Mouse (Mus musculus) liver, adult 2 months (tissue): ENCODE results near the gene Ak6.

ENCODE experiments used
- CTCF ChIP-seq: fragments of 200-500 bp; IDR thresholded peaks from 2 replicates; pipeline ENCODE4 v1.5.1; 2011; ENCODE audit warnings: low read depth, low read length, control low read depth
- POLR2A ChIP-seq: fragments of 200-500 bp; IDR thresholded peaks from 2 replicates; pipeline ENCODE4 v1.6.1; 2011; ENCODE audit warnings: low read length, control low read depth; ENCODE audit not compliant: insufficient read depth; ENCODE audit errors: extremely low read depth

DNA sequence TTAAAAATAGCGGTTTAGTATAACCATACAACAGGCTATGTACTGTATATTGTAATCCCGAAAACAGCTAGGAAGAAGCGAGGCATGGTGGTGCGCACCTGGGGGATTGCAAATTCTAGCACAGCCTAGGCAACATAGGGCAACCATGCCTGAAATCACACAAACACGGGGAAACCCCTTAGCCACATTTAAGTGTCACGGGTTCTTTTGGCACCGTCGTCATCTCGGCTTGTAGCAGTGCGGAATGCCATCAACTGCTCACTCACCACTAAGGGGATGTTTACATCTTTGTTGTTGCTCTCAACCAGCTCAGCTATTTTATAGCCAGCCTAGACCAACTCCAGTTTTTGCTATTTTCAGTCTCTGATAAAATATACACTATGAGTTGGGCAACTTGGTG is 48.1 kb downstream of the Ak6 start:
- no peak for TF ChIP-seq CTCF
- no peak for TF ChIP-seq POLR2A
